Mouse (Mus musculus) midbrain, embryonic 14.5 days (tissue): ENCODE data around the gene Pkn1. TPM values are rescaled to one million over a fixed set of nuclear protein-coding genes. Genes with fewer than 3 reads are reported as not detected.

ENCODE experiments used
- ATAC-seq: fragments of 200-750 bp; cut with Nextera tagmentation; 2 replicates; pipeline ENCODE4 v1.8.0; 2017; ENCODE audit warnings: moderate number of reproducible peaks, moderate library complexity; ENCODE audit not compliant: low FRiP score, low TSS enrichment
- DNase-seq: peaks from one replicate; pipeline ENCODE4 v3.0.0-alpha.2; 2015
- H3K27ac ChIP-seq: fragments of 300-500 bp; sonication (generic); replicated peaks from 2 replicates; pipeline ENCODE4 v1.5.1; 2014; ENCODE audit warnings: mild to moderate bottlenecking, low read depth, low read length, moderate library complexity
- H3K27me3 ChIP-seq: fragments of 300-500 bp; sonication (generic); 2 replicates; pipeline ENCODE4 v1.6.1; 2014; ENCODE audit warnings: low read length, control low read depth, mixed read lengths; ENCODE audit not compliant: control insufficient read depth, insufficient read depth
- H3K36me3 ChIP-seq: fragments of 300-500 bp; sonication (generic); 2 replicates; pipeline ENCODE4 v1.6.1; 2014; ENCODE audit warnings: low read length, control low read depth; ENCODE audit not compliant: control insufficient read depth, insufficient read depth
- H3K4me1 ChIP-seq: fragments of 300-500 bp; sonication (generic); 2 replicates; pipeline ENCODE4 v1.6.1; 2014; ENCODE audit warnings: mild to moderate bottlenecking, antibody characterized with exemption, low read length, control low read depth; ENCODE audit not compliant: control insufficient read depth, insufficient read depth
- H3K4me2 ChIP-seq: fragments of 300-500 bp; sonication (generic); 2 replicates; pipeline ENCODE4 v1.6.1; 2014; ENCODE audit warnings: mild to moderate bottlenecking, low read length, moderate library complexity
- H3K4me3 ChIP-seq: fragments of 300-500 bp; sonication (generic); replicated peaks from 2 replicates; pipeline ENCODE4 v1.5.1; 2014; ENCODE audit warnings: low read depth, low read length
- H3K9ac ChIP-seq: fragments of 300-500 bp; sonication (generic); replicated peaks from 2 replicates; pipeline ENCODE4 v1.6.1; 2014; ENCODE audit warnings: mild to moderate bottlenecking, low read length, moderate library complexity
- H3K9me3 ChIP-seq: fragments of 300-500 bp; sonication (generic); 2 replicates; pipeline ENCODE4 v1.6.1; 2016; ENCODE audit warnings: low read length, control low read depth, mixed read lengths; ENCODE audit not compliant: control insufficient read depth
- WGBS: fragments of 180-500 bp; shearing (Covaris S2); extraction: QIAGEN DNeasy Blood & Tissue Kit; methylation state at CpG from one replicate; pipeline ENCODE4 v1.1.7; 2014; 5-methylcytosine and 5-hydroxymethylcytosine counted together
- polyA plus RNA-seq: library from polyadenylated mRNA; unstranded; fragments of >200 nt; fragmentation: Nextera tagmentation; extraction: Ambion mirVana; gene quantifications from 2 replicates; pipeline ENCODE4 v1.2.1, GENCODE M21; 2014

The Pkn1 gene
- polyA plus RNA-seq, 1 experiment from 2014 or later: 26.6 TPM

GRCm38 (mm10) chr8:83680603-83681002 lies 18.4 kb downstream of the Pkn1 start:
- WGBS: 90% methylated on average over 5 of the region's 5 CpGs
- Histone ChIP-seq H3K27me3 (no peaks in the 10 kb centered on the region), H3K4me3 (no peak overlapping the region), H3K4me1 (no peaks in the 10 kb centered on the region), H3K27ac (no peak overlapping the region), H3K4me2 (no peak overlapping the region), H3K9me3 (no peaks in the 10 kb centered on the region), H3K9ac (no peak overlapping the region), H3K36me3 (peaks cover 86% of the 10 kb centered on the region)
- no peak for ATAC-seq
- no peak for DNase-seq

- no peaks in the 10 kb centered on the region for H3K4me1 ChIP-seq
- no peak overlapping the region for H3K27ac ChIP-seq
- peaks cover 84% of the 10 kb centered on the region for H3K36me3 ChIP-seq
- no peaks in the 10 kb centered on the region for H3K9me3 ChIP-seq
- DNase-seq: no peak
- H3K9ac ChIP-seq: no peak overlapping the region
- H3K27me3 ChIP-seq: no peaks in the 10 kb centered on the region
- ATAC-seq: no peak
- 94% methylated on average over 12 of the region's 12 CpGs for WGBS
- H3K4me2 ChIP-seq: no peak overlapping the region
- H3K4me3 ChIP-seq: no peak overlapping the region
Measured at GRCm38 (mm10) chr8:83679866-83680265, 19.1 kb downstream of the Pkn1 start.

DNA sequence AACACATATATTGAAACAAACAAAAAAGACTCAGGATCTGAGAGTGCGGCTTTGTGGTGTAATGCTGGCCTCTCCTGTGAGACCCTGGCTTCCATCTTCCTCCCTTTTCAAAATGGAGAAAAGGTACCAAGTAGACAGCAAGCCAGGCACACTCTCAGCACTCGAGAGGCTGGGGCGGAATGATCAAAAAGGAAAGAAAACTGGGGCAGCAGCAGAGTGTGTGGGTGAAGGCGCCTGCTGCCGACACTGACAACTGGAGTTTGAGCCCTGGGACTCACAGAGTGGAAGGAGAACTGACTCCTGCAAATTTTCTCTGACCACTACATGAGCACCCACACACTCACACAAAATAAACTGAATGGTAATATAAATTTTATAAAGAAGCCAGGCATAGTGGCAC lies 24.5 kb downstream of the Pkn1 start:
- Histone ChIP-seq H3K4me1 (no peaks in the 10 kb centered on the region), H3K9me3 (no peaks in the 10 kb centered on the region), H3K9ac (no peak overlapping the region), H3K4me2 (no peak overlapping the region), H3K36me3 (peaks cover 79% of the 10 kb centered on the region), H3K27me3 (no peaks in the 10 kb centered on the region), H3K27ac (no peak overlapping the region), H3K4me3 (no peak overlapping the region)
- no peak for ATAC-seq
- 92% methylated on average over 5 of the region's 5 CpGs for WGBS
- no peak for DNase-seq

DNA sequence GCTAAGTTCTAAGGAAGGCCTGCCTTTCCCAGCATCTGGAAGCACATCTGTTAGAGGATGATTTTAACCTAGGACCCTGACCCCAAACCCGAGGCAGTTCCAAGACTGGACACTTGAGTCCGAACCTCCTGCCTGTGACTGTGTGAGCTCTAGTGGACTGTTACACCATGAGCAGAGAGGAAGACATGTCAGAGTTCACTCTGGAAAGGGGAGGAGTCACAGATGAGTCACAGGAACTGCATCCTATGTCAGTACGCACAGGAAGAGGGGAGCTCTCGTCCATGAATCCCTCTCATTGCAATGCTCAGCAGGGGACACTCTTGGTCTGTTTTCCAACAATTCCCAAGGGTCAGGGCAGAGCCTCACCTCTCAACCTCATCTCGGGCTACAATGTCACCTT lies 26.0 kb downstream of the Pkn1 start:
- ATAC-seq: no peak
- DNase-seq: no peak
- no peak overlapping the region for H3K27ac ChIP-seq
- peaks cover 9% of the 10 kb centered on the region for H3K4me1 ChIP-seq
- 73% methylated on average over 5 of the region's 5 CpGs for WGBS
- H3K9me3 ChIP-seq: no peaks in the 10 kb centered on the region
- no peak overlapping the region for H3K9ac ChIP-seq
- no peaks in the 10 kb centered on the region for H3K27me3 ChIP-seq
- H3K4me3 ChIP-seq: no peak overlapping the region
- H3K36me3 ChIP-seq: peaks cover 68% of the 10 kb centered on the region
- H3K4me2 ChIP-seq: no peak overlapping the region

GRCm38 (mm10) chr8:83669013-83669412 lies 30.0 kb downstream of the Pkn1 start:
- Histone ChIP-seq H3K36me3 (peaks cover 52% of the 10 kb centered on the region), H3K4me1 (peaks cover 23% of the 10 kb centered on the region), H3K4me3 (no peak overlapping the region), H3K4me2 (peak overlapping the region; percentile 67), H3K9me3 (no peaks in the 10 kb centered on the region), H3K27me3 (no peaks in the 10 kb centered on the region), H3K9ac (no peak overlapping the region; the same call in 1 of the 2 replicates), H3K27ac (no peak overlapping the region)
- no peak for ATAC-seq
- 80% methylated on average over 16 of the region's 16 CpGs for WGBS
- DNase-seq: no peak

- peaks cover 51% of the 10 kb centered on the region for H3K36me3 ChIP-seq
Measured at GRCm38 (mm10) chr8:83668010-83668916, 30.7 kb downstream of the Pkn1 start.

GRCm38 (mm10) chr8:83667526-83667925 lies 31.5 kb downstream of the Pkn1 start:
- WGBS: 79% methylated on average over 10 of the region's 10 CpGs
- Histone ChIP-seq H3K27me3 (no peaks in the 10 kb centered on the region), H3K4me3 (no peak overlapping the region; the same call in 1 of the 2 replicates), H3K4me2 (peak overlapping the region; percentile 67), H3K9me3 (no peaks in the 10 kb centered on the region), H3K27ac (no peak overlapping the region), H3K36me3 (peaks cover 44% of the 10 kb centered on the region), H3K9ac (peak overlapping the region; percentile 55; the same call in 1 of the 2 replicates), H3K4me1 (peaks cover 23% of the 10 kb centered on the region)
- DNase-seq (no peak), ATAC-seq (peak; percentile 4; the same call in 1 of the 2 replicates)

More at GRCm38 (mm10) chr8:83668010-83668916, 30.7 kb downstream of the Pkn1 start:
- Histone ChIP-seq H3K4me2 (peak overlapping the region; percentile 67), H3K9ac (peak overlapping the region; percentile 55), H3K27ac (peak overlapping the region; percentile 41; the same call in 1 of the 2 replicates), H3K4me1 (peaks cover 23% of the 10 kb centered on the region), H3K9me3 (no peaks in the 10 kb centered on the region), H3K27me3 (no peaks in the 10 kb centered on the region), H3K4me3 (peak overlapping the region; percentile 34)
- WGBS: 19% methylated on average over 80 of the region's 80 CpGs
- DNase-seq: peak; percentile 90
- peak; percentile 62 for ATAC-seq

DNA sequence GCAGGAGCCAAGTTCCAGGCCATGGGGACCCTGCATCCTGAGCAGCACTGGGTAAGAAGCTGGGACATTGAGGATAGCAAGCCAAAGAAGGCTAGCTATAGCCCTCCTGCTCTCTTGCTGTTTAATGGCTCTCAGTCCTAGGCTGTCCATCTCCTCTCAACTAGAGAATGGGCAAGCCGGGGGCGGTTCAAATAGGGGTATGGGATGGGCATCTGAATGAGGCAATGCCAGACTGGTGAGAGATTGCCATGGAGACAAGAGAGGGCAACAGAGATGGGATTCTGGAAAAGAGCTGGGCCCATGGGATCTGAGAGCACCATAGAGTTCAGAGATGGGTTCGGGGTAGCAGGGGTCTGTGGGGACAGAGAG lies 32.1 kb downstream of the Pkn1 start:
- Histone ChIP-seq H3K4me2 (no peak overlapping the region), H3K4me1 (peaks cover 27% of the 10 kb centered on the region), H3K4me3 (no peak overlapping the region), H3K27ac (no peak overlapping the region), H3K9me3 (no peaks in the 10 kb centered on the region), H3K36me3 (peaks cover 37% of the 10 kb centered on the region), H3K27me3 (no peaks in the 10 kb centered on the region), H3K9ac (no peak overlapping the region; the same call in 1 of the 2 replicates)
- ATAC-seq (no peak), DNase-seq (peak; percentile 12)
- 92% methylated on average over 3 of the region's 3 CpGs for WGBS
